Mouse (Mus musculus): ENCODE measurements around the gene Lsm3.

DNA sequence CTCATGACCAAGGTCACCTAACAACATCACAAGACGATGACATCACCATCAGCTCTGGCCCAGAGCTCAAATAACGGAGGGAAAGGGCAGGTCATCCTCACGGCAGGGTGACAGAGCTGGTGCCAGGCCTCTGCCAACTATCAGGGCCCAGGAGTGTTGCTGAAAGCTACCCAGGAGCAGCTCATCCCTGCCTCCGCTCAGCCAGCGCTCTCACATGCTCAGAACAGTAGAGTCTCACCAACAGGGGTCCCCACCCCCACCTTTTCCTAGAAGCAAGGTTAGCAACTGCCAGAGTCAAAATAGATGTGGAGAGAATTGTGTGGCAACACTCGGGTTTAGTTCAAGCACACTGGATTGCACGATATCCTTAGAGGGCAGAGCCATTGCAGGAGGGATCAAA, 12.5 kb downstream of the Lsm3 start:
- TF ChIP-seq CTCF (IDR thresholded peaks at IDR 0.05; ENCODE audit: low read depth) (no peak), EP300 (optimal IDR thresholded peaks at IDR 0.05) (no peak)
